Mouse (Mus musculus) subcutaneous adipose tissue, adult 2 months (tissue): ENCODE data around the gene Eif4enif1. TPM values are rescaled to one million over a fixed set of nuclear protein-coding genes. Genes with fewer than 3 reads are reported as not detected.

ENCODE experiments used
- polyA plus RNA-seq: library from polyadenylated mRNA; depleted of rRNA; stranded (reverse); fragments of >200 nt; gene quantifications from 2 replicates; pipeline ENCODE4 v1.2.3, GENCODE M21; 2012; ENCODE audit warnings: low replicate concordance; rRNA removed

Eif4enif1 gene
- 44.2 and 99.9 TPM in 2 replicates for polyA plus RNA-seq

GRCm38 (mm10) chr11:3202231-3202701 is at the start of gene Eif4enif1:
Gene Eif4enif1 (plus strand): TSS chr11:3202392.

GRCm38 (mm10) chr11:3193363-3193762 is 8.8 kb upstream of the Eif4enif1 start, which contains the start of gene Sfi1:
Gene Sfi1 (minus strand): TSS chr11:3193463.

GRCm38 (mm10) chr11:3266079-3266685 is 64.0 kb downstream of the Eif4enif1 start, which contains the start of gene Drg1:
Gene Drg1 (minus strand): TSS chr11:3266415.

DNA sequence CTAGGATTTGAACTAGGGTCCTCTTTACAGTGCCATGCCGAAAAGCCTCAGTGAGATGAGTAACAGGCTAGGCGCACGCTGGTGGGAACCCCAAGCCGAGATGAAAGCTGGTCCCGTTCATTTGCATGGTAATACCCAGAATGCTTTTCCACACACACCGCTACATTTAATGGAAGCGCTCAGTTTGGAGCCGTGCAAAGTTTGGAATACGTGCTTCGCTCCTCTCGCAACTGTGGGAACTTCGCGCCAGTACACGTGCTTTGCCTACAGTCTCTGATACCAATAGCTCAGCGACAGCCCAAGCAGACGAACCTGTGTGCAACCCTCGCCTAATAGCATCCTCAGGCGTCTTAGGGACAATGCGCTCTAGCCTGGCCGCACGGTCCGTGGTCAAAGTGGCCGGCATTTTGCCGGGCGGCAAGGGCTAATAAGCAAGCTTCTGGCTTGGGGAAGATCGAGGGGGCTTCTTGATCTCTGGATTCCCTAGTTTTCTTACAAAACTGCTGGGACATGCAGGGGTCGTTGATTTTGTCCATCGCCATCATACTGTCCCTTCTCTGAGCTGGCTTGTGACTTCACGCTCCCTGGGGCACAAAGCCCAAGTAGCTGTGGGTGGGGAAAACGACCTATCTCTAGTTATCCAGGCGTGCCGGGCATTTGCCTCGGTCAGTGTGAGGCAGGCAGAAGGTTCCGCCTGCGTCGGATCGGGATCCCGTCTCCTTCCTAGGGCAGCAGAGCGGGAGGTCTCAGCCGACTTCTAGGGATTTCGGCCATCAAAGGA is 86.5 kb downstream of the Eif4enif1 start, which contains the start of gene Patz1:
Gene Patz1 (plus strand): TSS at position 354 of the 781 bp plus-strand sequence.

Other genes starting within 250 kb of the Eif4enif1 start
- gene Sfi1, start 8.9 kb upstream of the Eif4enif1 start, polyA plus RNA-seq, result 22.7 and 42.5 TPM in 2 replicates
- gene Drg1, start 64.0 kb downstream of the Eif4enif1 start, polyA plus RNA-seq, result 32.7 and 32.8 TPM in 2 replicates
- gene Patz1, start 86.5 kb downstream of the Eif4enif1 start, polyA plus RNA-seq, result 11.8 and 53.4 TPM in 2 replicates
- gene Pik3ip1, start 128.0 kb downstream of the Eif4enif1 start, polyA plus RNA-seq, result 19.4 and 42.1 TPM in 2 replicates
- gene Limk2, start 206.8 kb downstream of the Eif4enif1 start, polyA plus RNA-seq, result 43.9 and 95.1 TPM in 2 replicates
- 28.3 and 41.1 TPM in 2 replicates for gene Rnf185, start 250.0 kb downstream of the Eif4enif1 start, polyA plus RNA-seq